Mouse (Mus musculus): ENCODE data around the gene Olfr6.
"Not testable (repeated sequence)": the region's sequence is repeated elsewhere in the genome, so short reads cannot be mapped to it uniquely, and the experiment has no call there.

Gene Olfr6

DNA sequence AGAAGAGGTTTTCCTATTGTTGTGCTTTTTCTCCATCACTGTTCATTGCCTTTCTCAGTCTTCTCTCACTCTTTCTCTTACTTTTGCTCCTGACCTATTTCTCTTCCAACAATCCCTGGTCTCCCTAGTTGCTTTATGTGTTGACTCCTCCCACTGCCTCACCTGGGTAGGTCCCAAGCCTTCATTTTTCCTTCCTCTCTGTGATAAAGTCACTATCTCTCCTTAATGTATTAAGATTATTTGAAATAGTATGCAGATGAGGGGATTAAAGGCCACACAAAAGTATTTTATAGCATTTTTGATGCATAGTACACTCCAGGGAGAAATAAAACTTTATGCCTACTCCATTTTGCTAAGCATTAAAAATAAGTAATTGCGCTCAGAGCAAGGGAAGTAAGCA is at the start of gene Olfr6:
Gene Olfr6, minus strand, starts transcription at position 101 of the 400 bp plus-strand sequence.
- no peak for DNase-seq

GRCm38 (mm10) chr7:107005972-107006371 is 42.2 kb upstream of the Olfr6 start, which contains the start of gene Olfr2:
TSS of gene Olfr2 (minus strand) at chr7:107006072.
- no peak for DNase-seq

GRCm38 (mm10) chr7:107004169-107004568 is 40.4 kb upstream of the Olfr6 start:
- DNase-seq = no peak

DNA sequence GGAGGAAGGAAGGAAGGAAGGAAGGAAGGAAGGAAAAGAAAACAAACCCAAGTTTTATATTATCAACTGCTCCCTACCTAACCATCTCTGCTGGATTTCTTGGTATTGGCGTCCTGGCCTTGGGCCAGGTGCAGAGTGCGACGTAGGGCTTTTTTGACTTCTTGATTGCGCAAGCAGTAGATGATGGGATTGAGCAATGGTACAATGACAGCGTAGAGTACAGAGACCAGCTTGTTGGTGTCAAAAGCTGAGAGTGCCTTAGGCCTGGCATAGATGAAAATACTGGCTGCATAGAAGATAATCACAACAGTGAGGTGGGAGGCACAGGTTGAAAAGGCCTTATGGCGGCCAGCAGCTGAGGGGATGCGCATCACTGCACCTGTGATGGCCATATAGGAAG is 37.1 kb upstream of the Olfr6 start:
- DNase-seq = no peak

DNA sequence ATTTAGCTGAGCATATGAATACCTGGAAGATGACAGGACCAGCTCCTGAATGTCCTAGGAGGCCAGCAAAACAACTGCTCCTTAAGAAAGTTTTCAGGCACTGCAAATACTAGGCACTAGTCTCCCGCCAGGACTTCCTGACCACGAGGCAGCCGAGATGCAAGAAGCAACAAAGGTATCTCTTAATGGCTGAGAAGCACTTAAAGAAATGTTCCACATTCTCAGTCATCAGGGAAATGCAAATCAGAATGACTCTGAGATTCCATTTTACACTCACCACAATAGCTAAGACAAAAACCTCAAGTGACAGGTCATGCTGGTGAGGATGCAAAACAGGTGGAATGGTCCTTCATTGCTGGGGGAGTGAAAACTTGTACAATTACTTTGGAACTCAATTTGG is 21.5 kb upstream of the Olfr6 start:
- DNase-seq = no peak

GRCm38 (mm10) chr7:106975353-106975752 is 11.6 kb upstream of the Olfr6 start, which contains the start of gene Olfr711:
TSS of gene Olfr711 (minus strand) at chr7:106975453.
- DNase-seq = no peak

GRCm38 (mm10) chr7:106967503-106967902 is 3.8 kb upstream of the Olfr6 start:
- not testable (repeated sequence) for DNase-seq

DNA sequence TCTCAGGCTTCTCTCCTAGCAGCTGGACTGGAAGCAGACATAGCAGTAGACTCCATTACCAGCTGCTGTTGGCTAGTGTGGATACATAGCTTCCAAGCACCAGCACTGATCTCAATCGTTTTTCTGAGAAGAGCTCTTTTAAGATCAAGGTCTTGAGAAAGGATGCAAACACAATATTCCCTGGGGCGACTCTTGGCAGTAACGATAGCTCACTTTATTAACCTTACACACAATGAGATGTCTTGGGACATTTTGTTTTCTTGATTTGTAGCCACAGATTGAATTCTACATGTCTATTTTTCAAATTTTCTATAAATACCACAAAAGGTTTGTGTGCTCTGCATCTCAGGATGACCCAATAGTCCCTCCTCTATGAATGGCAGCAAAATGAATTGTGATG is 15.5 kb downstream of the Olfr6 start, which contains the start of gene Olfr710:
Gene Olfr710, minus strand, starts transcription at position 101 of the 400 bp plus-strand sequence.
- no peak for DNase-seq

GRCm38 (mm10) chr7:106932119-106932518 is 31.6 kb downstream of the Olfr6 start, which contains the start of gene Olfr709-ps1:
TSS of gene Olfr709-ps1 (minus strand) at chr7:106932219.
- no peak for DNase-seq

DNA sequence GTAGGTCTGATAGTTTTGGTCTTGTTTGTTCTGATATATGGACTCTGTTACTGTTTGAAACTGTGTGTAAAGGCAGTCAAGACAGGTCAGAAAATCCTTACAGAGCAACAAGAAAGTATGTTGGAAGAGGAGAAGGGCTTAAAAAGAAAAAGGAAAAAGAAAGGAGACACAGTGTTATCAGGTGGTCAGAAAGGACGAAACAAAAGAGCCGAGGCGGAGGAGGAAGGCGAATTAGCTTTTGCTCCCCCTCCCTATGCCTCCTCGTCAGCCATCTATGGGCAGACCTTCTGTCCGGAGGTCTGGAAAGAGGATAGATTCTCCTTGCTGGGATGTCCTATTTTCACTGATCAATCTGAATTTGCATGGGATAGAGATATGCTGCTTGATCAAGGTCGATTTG is 42.8 kb downstream of the Olfr6 start:
- peak; percentile 3 to 4 for DNase-seq

GRCm38 (mm10) chr7:106907676-106908075 is 56.1 kb downstream of the Olfr6 start, which contains the start of gene Olfr1532-ps1:
TSS of gene Olfr1532-ps1 (plus strand) at chr7:106908001.
- no peak for DNase-seq

Data from cerebellum, postnatal 25 days (tissue).